Mouse (Mus musculus) forebrain, embryonic 14.5 days (tissue): Measurements from ENCODE around the gene Cpeb4. TPM values are rescaled to one million over a fixed set of nuclear protein-coding genes. Genes with fewer than 3 reads are reported as not detected.

Experiments used
- ATAC-seq: fragments of 200-750 bp; cut with Nextera tagmentation; 2 replicates; pipeline ENCODE4 v1.8.0; 2017; ENCODE audit warnings: mild to moderate bottlenecking, moderate library complexity
- DNase-seq: peaks from one replicate; pipeline ENCODE4 v3.0.0-alpha.2; 2015; ENCODE audit warnings: low spot score
- H3K27ac ChIP-seq: fragments of 300-500 bp; sonication (generic); 2 replicates; pipeline ENCODE4 v1.5.1; 2014; ENCODE audit warnings: low read depth, mild to moderate bottlenecking, control low read depth, low read length, moderate library complexity
- H3K27me3 ChIP-seq: fragments of 300-500 bp; sonication (generic); replicated peaks from 2 replicates; pipeline ENCODE4 v1.6.1; 2014; ENCODE audit warnings: low read length, control low read depth, mixed read lengths; ENCODE audit not compliant: control insufficient read depth, insufficient read depth
- H3K36me3 ChIP-seq: fragments of 300-500 bp; sonication (generic); 2 replicates; pipeline ENCODE4 v1.6.1; 2014; ENCODE audit warnings: low read length, control low read depth; ENCODE audit not compliant: control insufficient read depth, insufficient read depth
- H3K4me1 ChIP-seq: fragments of 300-500 bp; sonication (generic); 2 replicates; pipeline ENCODE4 v1.6.1; 2014; ENCODE audit warnings: antibody characterized with exemption, low read length, control low read depth; ENCODE audit not compliant: control insufficient read depth, insufficient read depth
- H3K4me2 ChIP-seq: fragments of 300-500 bp; sonication (generic); 2 replicates; pipeline ENCODE4 v1.6.1; 2014; ENCODE audit warnings: mild to moderate bottlenecking, control low read depth, low read length
- H3K4me3 ChIP-seq: fragments of 300-500 bp; sonication (generic); 2 replicates; pipeline ENCODE4 v1.5.1; 2014; ENCODE audit warnings: low read depth, low read length, control low read depth
- H3K9ac ChIP-seq: fragments of 300-500 bp; sonication (generic); 2 replicates; pipeline ENCODE4 v1.6.1; 2014; ENCODE audit warnings: mild to moderate bottlenecking, low read length, control low read depth, moderate library complexity
- H3K9me3 ChIP-seq: fragments of 300-500 bp; sonication (generic); replicated peaks from 2 replicates; pipeline ENCODE4 v1.6.1; 2016; ENCODE audit warnings: low read length, control low read depth, mixed read lengths; ENCODE audit not compliant: control insufficient read depth
- WGBS: fragments of 180-500 bp; shearing (Covaris S2); extraction: QIAGEN DNeasy Blood & Tissue Kit; methylation state at CpG from one replicate; pipeline ENCODE4 v1.1.7; 2014; 5-methylcytosine and 5-hydroxymethylcytosine counted together
- polyA plus RNA-seq: library from polyadenylated mRNA; unstranded; fragments of >200 nt; fragmentation: Nextera tagmentation; extraction: Ambion mirVana; gene quantifications from 2 replicates; pipeline ENCODE4 v1.2.1, GENCODE M21; 2014

Cpeb4 gene
- polyA plus RNA-seq, 1 experiment from 2014 or later: 18.5 TPM

GRCm38 (mm10) chr11:31874071-31874470 is 2.1 kb downstream of the Cpeb4 start:
- peak overlapping the region; percentile 79 for H3K4me3 ChIP-seq
- peaks cover 23% of the 10 kb centered on the region for H3K4me1 ChIP-seq
- no peak for DNase-seq
- no peak overlapping the region for H3K27ac ChIP-seq
- no peak for ATAC-seq
- peak overlapping the region; percentile 51; the same call in 1 of the 2 replicates for H3K9ac ChIP-seq
- peak overlapping the region; percentile 71 for H3K4me2 ChIP-seq
- no peaks in the 10 kb centered on the region for H3K36me3 ChIP-seq
- H3K27me3 ChIP-seq: no peaks in the 10 kb centered on the region
- no peaks in the 10 kb centered on the region for H3K9me3 ChIP-seq
- 84% methylated on average over 2 of the region's 2 CpGs for WGBS

GRCm38 (mm10) chr11:31883671-31884070 is 11.7 kb downstream of the Cpeb4 start:
- Histone ChIP-seq H3K27ac (no peak overlapping the region), H3K36me3 (no peaks in the 10 kb centered on the region), H3K4me1 (no peaks in the 10 kb centered on the region), H3K4me2 (no peak overlapping the region), H3K4me3 (no peak overlapping the region), H3K9ac (no peak overlapping the region), H3K27me3 (no peaks in the 10 kb centered on the region), H3K9me3 (no peaks in the 10 kb centered on the region)
- DNase-seq (no peak), ATAC-seq (no peak)
- WGBS: 91% methylated on average over 1 of the region's 1 CpGs

- Histone ChIP-seq H3K9me3 (no peaks in the 10 kb centered on the region), H3K4me1 (no peaks in the 10 kb centered on the region), H3K27me3 (no peaks in the 10 kb centered on the region), H3K36me3 (peaks cover 6% of the 10 kb centered on the region; the same call in 1 of the 2 replicates), H3K27ac (no peak overlapping the region), H3K9ac (no peak overlapping the region), H3K4me2 (no peak overlapping the region), H3K4me3 (no peak overlapping the region)
- ATAC-seq (no peak), DNase-seq (no peak)
- WGBS: 82% methylated on average over 1 of the region's 1 CpGs
Measured at GRCm38 (mm10) chr11:31885765-31886164, 13.8 kb downstream of the Cpeb4 start.

- no peak overlapping the region for H3K27ac ChIP-seq
- 96% methylated on average over 1 of the region's 1 CpGs for WGBS
- no peaks in the 10 kb centered on the region for H3K27me3 ChIP-seq
- no peak overlapping the region for H3K4me3 ChIP-seq
- H3K9ac ChIP-seq: no peak overlapping the region
- peaks cover 10% of the 10 kb centered on the region; the same call in 1 of the 2 replicates for H3K36me3 ChIP-seq
- ATAC-seq: no peak
- no peaks in the 10 kb centered on the region for H3K9me3 ChIP-seq
- H3K4me2 ChIP-seq: no peak overlapping the region
- no peak for DNase-seq
- no peaks in the 10 kb centered on the region for H3K4me1 ChIP-seq
Measured at GRCm38 (mm10) chr11:31888229-31888628, 16.2 kb downstream of the Cpeb4 start.

GRCm38 (mm10) chr11:31892152-31892551 is 20.1 kb downstream of the Cpeb4 start:
- no peaks in the 10 kb centered on the region for H3K9me3 ChIP-seq
- no peak overlapping the region for H3K4me3 ChIP-seq
- no peak overlapping the region for H3K9ac ChIP-seq
- H3K4me2 ChIP-seq: no peak overlapping the region
- ATAC-seq (no peak), DNase-seq (no peak)
- WGBS: 74% methylated on average over 3 of the region's 3 CpGs
- H3K36me3 ChIP-seq: peaks cover 10% of the 10 kb centered on the region; the same call in 1 of the 2 replicates
- H3K27me3 ChIP-seq: no peaks in the 10 kb centered on the region
- no peak overlapping the region for H3K27ac ChIP-seq
- H3K4me1 ChIP-seq: no peaks in the 10 kb centered on the region

GRCm38 (mm10) chr11:31893639-31894038 is 21.6 kb downstream of the Cpeb4 start:
- no peak overlapping the region for H3K9ac ChIP-seq
- ATAC-seq (no peak), DNase-seq (no peak)
- 86% methylated on average over 2 of the region's 2 CpGs for WGBS
- H3K4me2 ChIP-seq: no peak overlapping the region
- no peak overlapping the region for H3K4me3 ChIP-seq
- H3K27me3 ChIP-seq: no peaks in the 10 kb centered on the region
- H3K4me1 ChIP-seq: no peaks in the 10 kb centered on the region
- H3K9me3 ChIP-seq: no peaks in the 10 kb centered on the region
- peaks cover 10% of the 10 kb centered on the region; the same call in 1 of the 2 replicates for H3K36me3 ChIP-seq
- no peak overlapping the region for H3K27ac ChIP-seq

- no peak overlapping the region for H3K9ac ChIP-seq
- H3K4me2 ChIP-seq: no peak overlapping the region
- no peaks in the 10 kb centered on the region for H3K27me3 ChIP-seq
- no peak for DNase-seq
- H3K4me1 ChIP-seq: no peaks in the 10 kb centered on the region
- H3K36me3 ChIP-seq: no peaks in the 10 kb centered on the region
- WGBS: 78% methylated on average over 4 of the region's 4 CpGs
- H3K9me3 ChIP-seq: no peaks in the 10 kb centered on the region
- H3K4me3 ChIP-seq: no peak overlapping the region
- no peak for ATAC-seq
- H3K27ac ChIP-seq: no peak overlapping the region
Measured at GRCm38 (mm10) chr11:31896065-31896792, 24.2 kb downstream of the Cpeb4 start.

- no peaks in the 10 kb centered on the region for H3K9me3 ChIP-seq
- no peak overlapping the region for H3K4me3 ChIP-seq
- no peaks in the 10 kb centered on the region for H3K27me3 ChIP-seq
- no peak overlapping the region for H3K27ac ChIP-seq
- no peak overlapping the region for H3K4me2 ChIP-seq
- ATAC-seq (no peak), DNase-seq (no peak)
- no peak overlapping the region for H3K9ac ChIP-seq
- no peaks in the 10 kb centered on the region for H3K36me3 ChIP-seq
- 94% methylated on average over 3 of the region's 3 CpGs for WGBS
- H3K4me1 ChIP-seq: no peaks in the 10 kb centered on the region
Measured at GRCm38 (mm10) chr11:31896905-31897304, 24.9 kb downstream of the Cpeb4 start.

- H3K27me3 ChIP-seq: no peaks in the 10 kb centered on the region
- H3K9ac ChIP-seq: no peak overlapping the region
- no peaks in the 10 kb centered on the region for H3K36me3 ChIP-seq
- H3K9me3 ChIP-seq: no peaks in the 10 kb centered on the region
- no peak for ATAC-seq
- no peak overlapping the region for H3K4me2 ChIP-seq
- DNase-seq: no peak
- H3K4me1 ChIP-seq: no peaks in the 10 kb centered on the region
- H3K4me3 ChIP-seq: no peak overlapping the region
- no peak overlapping the region for H3K27ac ChIP-seq
Measured at GRCm38 (mm10) chr11:31899166-31899565, 27.2 kb downstream of the Cpeb4 start.
